Mouse (Mus musculus): ENCODE results near the gene Oxct1. TPM values are rescaled to one million over a fixed set of nuclear protein-coding genes. Genes with fewer than 3 reads are reported as not detected.

Gene Oxct1
- total and polyA plus RNA-seq, 3 experiments: 304 to 1,524 (median 1,394) TPM

DNA sequence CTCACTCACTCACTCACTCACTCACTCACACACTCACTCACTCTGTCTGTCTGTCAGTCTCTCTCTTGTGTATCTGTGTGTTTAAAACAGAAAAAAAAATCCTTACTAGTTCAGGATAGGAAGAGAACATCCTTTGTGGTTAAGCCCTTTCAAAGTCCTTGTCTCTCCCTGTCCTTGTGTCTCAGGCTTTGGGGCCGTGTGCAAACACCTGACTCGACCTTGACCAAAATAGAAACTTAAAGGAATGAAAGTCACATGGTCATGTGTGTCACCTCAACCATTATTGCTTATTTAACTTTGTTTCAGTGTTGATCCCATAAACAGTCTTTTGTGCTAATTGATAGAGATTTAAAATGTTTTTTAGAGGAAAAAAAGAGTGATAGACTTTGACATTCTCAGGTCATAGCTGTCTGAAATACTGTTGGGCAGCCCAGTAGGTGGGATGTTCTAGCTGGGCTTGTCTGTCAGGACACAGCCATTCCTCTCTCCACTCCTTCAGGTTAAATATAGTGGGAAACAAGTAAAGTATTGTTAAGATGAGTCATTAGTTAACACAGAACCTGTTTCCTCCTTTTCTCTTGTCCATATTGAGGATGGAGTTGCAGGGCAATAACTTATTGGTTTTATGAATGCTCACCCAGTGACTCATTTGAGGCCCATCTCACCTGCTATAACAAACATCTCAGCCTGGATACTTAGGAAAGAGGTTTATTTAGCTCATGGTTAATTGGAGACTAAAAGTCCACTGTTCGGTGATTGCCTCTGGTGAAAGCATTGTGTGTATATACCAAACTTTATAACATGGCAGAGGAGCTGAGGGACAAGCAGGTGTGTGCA lies 7.2 kb downstream of the Oxct1 start:
- Histone ChIP-seq H3K4me1 (ENCODE audit: control insufficient read depth, insufficient read depth, low read length) (peaks cover 3% of the 10 kb centered on the region), H3K4me3 (no peak overlapping the region), H3K27me3 (ENCODE audit: control insufficient read depth, insufficient read depth, low read length) (no peaks in the 10 kb centered on the region), H3K27ac (peak overlapping the region; percentile 75), H3K36me3 (ENCODE audit: control insufficient read depth, insufficient read depth, low read length) (peaks cover 32% of the 10 kb centered on the region), H3K79me2 (replicated peaks; ENCODE audit: control insufficient read depth, insufficient read depth, low read length) (no peaks in the 10 kb centered on the region; the same call in 1 of the 2 replicates), H3K9ac (ENCODE audit: low read depth, low read length) (no peak overlapping the region)
- TF ChIP-seq POLR2A (IDR thresholded peaks at IDR 0.05; ENCODE audit: insufficient read depth, low read depth, low read length) (no peak), CTCF (IDR thresholded peaks at IDR 0.05) (no peak), EP300 (IDR thresholded peaks at IDR 0.05; ENCODE audit: insufficient read depth, low read depth, low read length) (no peak)
- WGBS: 51% methylated on average over 3 of the region's 3 CpGs
- DNase-seq: no peak
- intact Hi-C loops (cut with DNase I): no loop called here

GRCm38 (mm10) chr15:4042423-4042822 lies 16.2 kb downstream of the Oxct1 start:
- Histone ChIP-seq H3K36me3 (ENCODE audit: control insufficient read depth, insufficient read depth, low read length) (peaks cover 23% of the 10 kb centered on the region), H3K4me3 (no peak overlapping the region), H3K27me3 (ENCODE audit: control insufficient read depth, insufficient read depth, low read length) (no peaks in the 10 kb centered on the region), H3K79me2 (replicated peaks; ENCODE audit: control insufficient read depth, insufficient read depth, low read length) (no peaks in the 10 kb centered on the region; the same call in 1 of the 2 replicates), H3K4me1 (ENCODE audit: control insufficient read depth, insufficient read depth, low read length) (peaks cover 2% of the 10 kb centered on the region), H3K9ac (ENCODE audit: low read depth, low read length) (no peak overlapping the region), H3K27ac (no peak overlapping the region)
- WGBS: 42% methylated on average over 3 of the region's 3 CpGs
- no peak for DNase-seq
- intact Hi-C loops (cut with DNase I): loop anchor here (10.0 kb wide), 1 partner anchor 748 kb away; no protein-coding TSS in a partner anchor
- no peak for TF ChIP-seq EP300 (IDR thresholded peaks at IDR 0.05; ENCODE audit: insufficient read depth, low read depth, low read length)
- TF ChIP-seq POLR2A (IDR thresholded peaks at IDR 0.05; ENCODE audit: insufficient read depth, low read depth, low read length): no peak
- no peak for TF ChIP-seq CTCF (IDR thresholded peaks at IDR 0.05)

- H3K36me3 ChIP-seq (ENCODE audit: control insufficient read depth, insufficient read depth, low read length): peaks cover 25% of the 10 kb centered on the region
- 25% methylated on average over 4 of the region's 4 CpGs for WGBS
- H3K79me2 ChIP-seq (replicated peaks; ENCODE audit: control insufficient read depth, insufficient read depth, low read length): no peaks in the 10 kb centered on the region; the same call in 1 of the 2 replicates
- peaks cover 2% of the 10 kb centered on the region for H3K4me1 ChIP-seq (ENCODE audit: control insufficient read depth, insufficient read depth, low read length)
- TF ChIP-seq POLR2A (IDR thresholded peaks at IDR 0.05; ENCODE audit: insufficient read depth, low read depth, low read length) (no peak), CTCF (IDR thresholded peaks at IDR 0.05) (peak; percentile 85), EP300 (IDR thresholded peaks at IDR 0.05; ENCODE audit: insufficient read depth, low read depth, low read length) (no peak)
- H3K27me3 ChIP-seq (ENCODE audit: control insufficient read depth, insufficient read depth, low read length): no peaks in the 10 kb centered on the region
- no peak for DNase-seq
- peak overlapping the region; percentile 58 for H3K9ac ChIP-seq (ENCODE audit: low read depth, low read length)
- no peak overlapping the region for H3K27ac ChIP-seq
- no peak overlapping the region for H3K4me3 ChIP-seq
- intact Hi-C loops (cut with DNase I): loop anchor here (1.0 to 10.0 kb wide), 2 partner anchors 85 to 748 kb away; no protein-coding TSS in a partner anchor
These were observed 16.9 kb downstream of the Oxct1 start for GRCm38 (mm10) chr15:4043032-4043471.

DNA sequence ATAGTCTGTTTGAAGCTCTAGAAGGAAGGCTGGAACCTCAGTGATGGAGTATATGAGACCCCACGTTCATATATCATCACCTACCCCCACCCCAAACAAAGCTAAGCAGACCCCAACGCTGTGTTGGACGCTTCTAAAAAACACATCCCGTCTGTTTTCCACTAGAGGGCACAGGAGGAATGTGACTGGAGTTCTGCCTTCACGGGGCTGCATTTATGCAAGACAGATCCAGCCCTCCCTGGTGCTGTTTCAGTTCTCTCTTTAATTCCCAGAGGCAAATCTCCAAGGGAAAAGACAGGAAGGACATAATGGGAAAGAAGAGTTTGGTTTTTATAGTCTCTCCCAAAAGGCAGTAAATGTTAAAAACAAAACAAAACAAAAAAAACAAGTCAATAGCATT lies 30.4 kb downstream of the Oxct1 start:
- Histone ChIP-seq H3K9ac (ENCODE audit: low read depth, low read length) (no peak overlapping the region), H3K4me1 (ENCODE audit: control insufficient read depth, insufficient read depth, low read length) (no peaks in the 10 kb centered on the region; the same call in 1 of the 2 replicates), H3K27me3 (ENCODE audit: control insufficient read depth, insufficient read depth, low read length) (no peaks in the 10 kb centered on the region), H3K27ac (no peak overlapping the region), H3K4me3 (no peak overlapping the region), H3K79me2 (replicated peaks; ENCODE audit: control insufficient read depth, insufficient read depth, low read length) (no peaks in the 10 kb centered on the region), H3K36me3 (ENCODE audit: control insufficient read depth, insufficient read depth, low read length) (peaks cover 13% of the 10 kb centered on the region)
- no peak for TF ChIP-seq POLR2A (IDR thresholded peaks at IDR 0.05; ENCODE audit: insufficient read depth, low read depth, low read length)
- TF ChIP-seq CTCF (IDR thresholded peaks at IDR 0.05): peak; percentile 66
- DNase-seq: no peak
- intact Hi-C loops (cut with DNase I): no loop called here
- WGBS: 18% methylated on average over 5 of the region's 5 CpGs

DNA sequence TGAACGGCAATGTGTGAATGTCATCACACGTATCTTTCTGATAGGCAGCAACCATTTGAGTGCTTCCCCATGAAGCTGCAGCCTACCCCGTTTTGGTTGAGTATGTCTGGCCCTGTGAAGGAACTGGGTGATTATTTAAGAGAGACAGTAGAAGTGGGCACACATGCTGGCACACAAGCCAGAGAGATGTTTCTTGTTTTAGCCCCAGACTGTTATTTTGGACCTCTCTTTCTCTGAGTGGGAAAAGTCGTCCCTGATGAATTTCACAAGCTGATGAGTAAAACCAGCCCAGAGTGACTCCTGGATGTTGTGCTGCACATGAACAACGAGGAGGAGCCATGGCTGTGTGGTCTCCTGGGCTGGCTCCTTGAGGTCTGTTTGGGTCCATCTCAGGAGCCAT lies 37.4 kb downstream of the Oxct1 start:
- Histone ChIP-seq H3K27me3 (ENCODE audit: control insufficient read depth, insufficient read depth, low read length) (no peaks in the 10 kb centered on the region), H3K36me3 (ENCODE audit: control insufficient read depth, insufficient read depth, low read length) (peaks cover 27% of the 10 kb centered on the region), H3K9ac (ENCODE audit: low read depth, low read length) (no peak overlapping the region), H3K4me3 (no peak overlapping the region), H3K79me2 (replicated peaks; ENCODE audit: control insufficient read depth, insufficient read depth, low read length) (peaks cover 2% of the 10 kb centered on the region; the same call in 1 of the 2 replicates), H3K4me1 (ENCODE audit: control insufficient read depth, insufficient read depth, low read length) (peaks cover 4% of the 10 kb centered on the region; the same call in 1 of the 2 replicates), H3K27ac (peak overlapping the region; percentile 47)
- intact Hi-C loops (cut with DNase I): no loop called here
- TF ChIP-seq POLR2A (IDR thresholded peaks at IDR 0.05; ENCODE audit: insufficient read depth, low read depth, low read length) (no peak), EP300 (IDR thresholded peaks at IDR 0.05; ENCODE audit: insufficient read depth, low read depth, low read length) (no peak)
- DNase-seq: no peak
- WGBS: 61% methylated on average over 5 of the region's 5 CpGs

DNA sequence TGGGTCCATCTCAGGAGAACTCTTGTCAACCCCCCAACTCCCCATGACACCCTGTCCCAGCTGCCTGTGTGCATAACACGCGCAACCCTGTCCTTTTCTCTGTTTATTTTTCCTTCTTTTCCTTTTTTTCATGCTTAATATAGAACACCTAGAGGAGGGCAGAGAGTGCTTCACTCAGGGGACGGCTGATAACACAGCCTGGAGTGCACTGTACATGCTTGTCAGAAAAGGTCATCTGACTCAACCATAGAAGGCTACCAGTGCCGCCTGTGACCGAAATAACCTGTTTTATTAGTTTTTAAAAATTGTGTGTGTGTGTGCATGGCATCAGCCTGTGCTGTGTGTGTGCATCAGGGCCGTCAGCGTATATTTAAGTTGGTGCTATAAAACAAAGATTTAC lies 37.8 kb downstream of the Oxct1 start:
- H3K4me1 ChIP-seq (ENCODE audit: control insufficient read depth, insufficient read depth, low read length): peaks cover 4% of the 10 kb centered on the region; the same call in 1 of the 2 replicates
- TF ChIP-seq CTCF (IDR thresholded peaks at IDR 0.05) (no peak), EP300 (IDR thresholded peaks at IDR 0.05; ENCODE audit: insufficient read depth, low read depth, low read length) (no peak), POLR2A (IDR thresholded peaks at IDR 0.05; ENCODE audit: insufficient read depth, low read depth, low read length) (no peak)
- peak overlapping the region; percentile 47 for H3K27ac ChIP-seq
- H3K36me3 ChIP-seq (ENCODE audit: control insufficient read depth, insufficient read depth, low read length): peaks cover 27% of the 10 kb centered on the region
- DNase-seq: no peak
- intact Hi-C loops (cut with DNase I): no loop called here
- H3K4me3 ChIP-seq: no peak overlapping the region
- no peak overlapping the region for H3K9ac ChIP-seq (ENCODE audit: low read depth, low read length)
- no peaks in the 10 kb centered on the region for H3K27me3 ChIP-seq (ENCODE audit: control insufficient read depth, insufficient read depth, low read length)
- H3K79me2 ChIP-seq (replicated peaks; ENCODE audit: control insufficient read depth, insufficient read depth, low read length): peaks cover 2% of the 10 kb centered on the region; the same call in 1 of the 2 replicates
- WGBS: 56% methylated on average over 7 of the region's 7 CpGs
